Mouse (Mus musculus): ENCODE measurements around the gene Prr7. TPM values are rescaled to one million over a fixed set of nuclear protein-coding genes. Genes with fewer than 3 reads are reported as not detected.
A peak's percentile ranks its signal among the peaks of the same experiment; 100 is the strongest.

Gene Prr7
- total RNA-seq (2012; rRNA removed): 0.89 and 1.1 TPM in 2 replicates
- total RNA-seq (2014; rRNA removed): 0.60 and 0.69 TPM in 2 replicates
- 0.83 and 1.2 TPM in 2 replicates for polyA plus RNA-seq (2012; ENCODE audit: insufficient read length, low read depth)

DNA sequence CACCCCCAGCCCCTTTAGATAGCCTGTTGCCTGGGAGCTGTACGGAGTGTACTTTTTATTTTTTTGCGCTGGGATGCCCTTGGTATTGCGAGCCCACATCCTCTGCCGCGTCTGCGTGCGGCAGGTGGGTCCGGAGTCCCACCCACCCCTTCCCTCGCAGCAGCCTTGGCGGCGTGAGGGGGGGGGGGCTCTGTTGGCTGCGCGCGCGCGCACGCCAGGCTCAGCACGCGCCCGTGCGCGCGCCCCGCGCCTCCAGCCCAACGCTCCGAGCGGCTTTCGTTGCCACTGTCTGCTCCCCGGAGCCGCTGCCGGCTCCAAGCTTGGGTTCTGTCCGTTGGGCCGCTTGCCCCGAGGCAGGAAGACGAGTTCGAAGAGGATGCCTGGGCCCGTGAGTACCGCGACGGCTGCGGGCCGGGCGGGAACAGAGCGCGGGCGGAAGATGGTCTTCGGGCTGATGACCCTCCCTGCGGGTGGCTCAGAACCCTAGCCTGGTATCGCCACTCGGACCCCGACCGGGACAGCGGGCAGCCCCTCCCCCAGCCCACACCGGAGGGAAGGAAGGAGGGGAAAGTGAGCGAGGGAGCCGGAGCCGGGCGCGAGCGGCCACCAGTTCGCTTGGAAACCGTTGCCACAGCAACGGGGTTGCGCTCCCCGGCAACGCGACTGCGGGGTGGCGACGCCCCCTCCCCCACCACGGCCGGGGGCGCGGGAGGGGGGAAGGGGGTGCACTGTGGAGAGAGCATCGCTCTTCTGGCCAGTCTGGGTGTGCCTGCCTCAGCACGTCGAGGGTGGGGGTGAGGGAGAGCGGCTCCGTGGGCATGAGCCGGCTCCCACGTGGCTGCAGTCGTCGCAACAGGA, at the start of gene Prr7:
Prr7 (plus strand) TSS at position 241 of the 858 bp plus-strand sequence.
- H3K36me3 ChIP-seq (replicated peaks in 1 of 2; ENCODE audit: control insufficient read depth in 1 of 2, insufficient read depth in 1 of 2, low read length in 1 of 2): peaks cover 40 to 71% of the 10 kb centered on the region in 2 experiments
- H3K9me3 ChIP-seq (replicated peaks; ENCODE audit: low read length): no peaks in the 10 kb centered on the region
- peaks cover 0 to 37% of the 10 kb centered on the region in 2 experiments; a peak in 2 of 4 replicates for H3K4me1 ChIP-seq (ENCODE audit: control insufficient read depth in 1 of 2, insufficient read depth in 2 of 2)
- no peak within 1 kb of the TSS for H3K9ac ChIP-seq (ENCODE audit: insufficient read depth, low read depth)
- peaks cover under 1% of the 10 kb centered on the region for H3K27me3 ChIP-seq (replicated peaks)
- in situ Hi-C loops (cut with MboI; ENCODE audit: low pct_ligation_motif_present, low pct_unique_long_range_greater_than_20kb, low sequenced_read_pairs): no loop called here
- H3K4me3 ChIP-seq (replicated peaks in 1 of 3; ENCODE audit: low read depth in 2 of 3, low read length in 2 of 3, poor library complexity in 1 of 3): no peak within 1 kb of the TSS
- no peak within 1 kb of the TSS for H3K27ac ChIP-seq (ENCODE audit: insufficient read depth, low read depth)
- no peaks in the 10 kb centered on the region for H3K79me2 ChIP-seq (replicated peaks; ENCODE audit: control insufficient read depth, extremely low read depth, insufficient read depth, poor library complexity, severe bottlenecking)
- no peak for DNase-seq (ENCODE audit: extremely low read depth)
- H3K4me2 ChIP-seq (ENCODE audit: insufficient read depth, low read depth, poor library complexity, severe bottlenecking): no peak within 1 kb of the TSS
- TF ChIP-seq POLR2AphosphoS2 (IDR thresholded peaks at IDR 0.05; ENCODE audit: low read depth, low read length): 0 out of 2 replicates have a peak, but pooled peaks have one; percentile 29
- no peak for TF ChIP-seq ZKSCAN1 (IDR thresholded peaks at IDR 0.05; ENCODE audit: borderline replicate concordance, low read depth, low read length)
- dilution Hi-C loops (cut with MboI; ENCODE audit: extremely low pct_ligation_motif_present, extremely low pct_unique_long_range_greater_than_20kb, low sequenced_read_pairs): no loop called here

DNA sequence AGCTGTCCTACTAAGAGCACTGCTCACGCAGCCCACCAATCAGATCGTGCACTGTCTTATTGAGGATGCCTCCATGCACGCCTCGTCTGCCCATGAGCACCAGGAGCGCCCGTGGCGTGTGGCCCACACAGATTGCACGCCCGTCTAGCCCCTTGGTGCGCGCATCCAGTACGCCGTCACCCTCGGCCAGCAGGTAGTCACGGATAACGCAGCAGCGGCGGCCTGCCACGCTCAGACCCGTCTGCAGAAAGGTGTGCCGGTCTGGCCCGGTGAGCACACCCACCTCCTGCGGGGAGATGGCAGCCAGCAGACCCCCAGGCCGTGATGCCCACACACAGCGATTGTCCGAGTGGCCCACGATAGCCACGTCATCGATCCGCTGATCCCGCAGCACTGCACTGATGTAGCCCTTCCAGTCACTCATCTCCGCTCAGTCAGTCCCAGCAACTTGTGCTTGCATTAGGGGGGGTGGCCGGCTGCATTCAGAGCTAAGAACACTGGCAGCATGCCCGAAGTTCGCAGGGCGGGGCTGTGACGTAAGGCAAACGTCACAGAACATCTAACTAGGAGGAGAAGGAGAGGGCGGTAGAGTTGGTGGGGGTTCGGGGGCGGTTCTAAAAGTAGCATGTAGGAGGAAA, 49.2 kb upstream of the Prr7 start, which contains the start of gene Pfn3:
Pfn3 (minus strand) TSS at position 490 of the 638 bp plus-strand sequence.
- TF ChIP-seq CHD2 (IDR thresholded peaks at IDR 0.05; ENCODE audit: low read length): no peak
- no peak for TF ChIP-seq TBP (conservative IDR thresholded peaks at IDR 0.05; ENCODE audit: low read depth, low read length)
- TF ChIP-seq POLR2A (IDR thresholded peaks at IDR 0.05; ENCODE audit: low read depth, low read length): no peak
- Histone ChIP-seq H3K79me2 (replicated peaks; ENCODE audit: control insufficient read depth, extremely low read depth, insufficient read depth, poor library complexity, severe bottlenecking) (no peaks in the 10 kb centered on the region), H3K9me3 (replicated peaks; ENCODE audit: low read length) (no peaks in the 10 kb centered on the region), H3K36me3 (replicated peaks in 1 of 2; ENCODE audit: control insufficient read depth in 1 of 2, insufficient read depth in 1 of 2, low read length in 1 of 2) (no peaks in the 10 kb centered on the region), H3K4me1 (ENCODE audit: control insufficient read depth in 1 of 2, insufficient read depth in 2 of 2) (peaks cover 3 to 10% of the 10 kb centered on the region in 2 experiments), H3K4me3 (replicated peaks in 1 of 3; ENCODE audit: low read depth in 2 of 3, low read length in 2 of 3, poor library complexity in 1 of 3) (no peak within 1 kb of the TSS), H3K9ac (ENCODE audit: insufficient read depth, low read depth) (no peak within 1 kb of the TSS), H3K27me3 (replicated peaks) (peaks cover 35% of the 10 kb centered on the region), H3K27ac (ENCODE audit: insufficient read depth, low read depth) (no peak within 1 kb of the TSS), H3K4me2 (ENCODE audit: insufficient read depth, low read depth, poor library complexity, severe bottlenecking) (no peak within 1 kb of the TSS)
- DNase-seq (ENCODE audit: extremely low read depth): no peak
- dilution Hi-C loops (cut with MboI; ENCODE audit: extremely low pct_ligation_motif_present, extremely low pct_unique_long_range_greater_than_20kb, low sequenced_read_pairs): no loop called here
- in situ Hi-C loops (cut with MboI; ENCODE audit: low pct_ligation_motif_present, low pct_unique_long_range_greater_than_20kb, low sequenced_read_pairs): no loop called here

DNA sequence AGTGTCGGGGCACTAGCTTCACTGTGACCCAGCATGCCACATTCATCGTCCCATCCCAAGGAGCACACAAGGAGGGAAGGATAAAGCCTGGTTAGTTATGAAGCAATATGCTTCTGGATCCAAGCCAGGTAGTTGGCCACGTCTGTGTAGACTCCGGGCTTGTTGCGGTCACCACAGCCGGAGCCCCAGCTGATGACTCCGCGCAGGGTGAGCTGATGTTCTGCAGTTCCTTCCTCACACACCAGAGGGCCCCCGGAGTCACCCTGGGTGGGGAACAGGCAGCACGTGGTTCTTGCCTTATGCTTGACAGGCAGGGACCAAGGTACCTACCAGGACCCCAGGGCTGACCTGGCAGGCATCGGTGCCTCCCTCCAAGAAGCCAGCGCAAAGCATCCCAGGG, 46.1 kb upstream of the Prr7 start:
- Histone ChIP-seq H3K79me2 (replicated peaks; ENCODE audit: control insufficient read depth, extremely low read depth, insufficient read depth, poor library complexity, severe bottlenecking) (no peaks in the 10 kb centered on the region), H3K27ac (ENCODE audit: insufficient read depth, low read depth) (no peak overlapping the region), H3K9ac (ENCODE audit: insufficient read depth, low read depth) (no peak overlapping the region), H3K36me3 (replicated peaks in 1 of 2; ENCODE audit: control insufficient read depth in 1 of 2, insufficient read depth in 1 of 2, low read length in 1 of 2) (no peaks in the 10 kb centered on the region), H3K4me1 (ENCODE audit: control insufficient read depth in 1 of 2, insufficient read depth in 2 of 2) (peaks cover 10 to 19% of the 10 kb centered on the region in 2 experiments), H3K4me2 (ENCODE audit: insufficient read depth, low read depth, poor library complexity, severe bottlenecking) (no peak overlapping the region; the same call in 1 of the 2 replicates), H3K27me3 (replicated peaks) (peaks cover 44% of the 10 kb centered on the region), H3K4me3 (replicated peaks in 1 of 3; ENCODE audit: low read depth in 2 of 3, low read length in 2 of 3, poor library complexity in 1 of 3) (no peak overlapping the region), H3K9me3 (replicated peaks; ENCODE audit: low read length) (peaks cover 5% of the 10 kb centered on the region)
- DNase-seq (ENCODE audit: extremely low read depth): peak; percentile 80
- in situ Hi-C loops (cut with MboI; ENCODE audit: low pct_ligation_motif_present, low pct_unique_long_range_greater_than_20kb, low sequenced_read_pairs): no loop called here
- dilution Hi-C loops (cut with MboI; ENCODE audit: extremely low pct_ligation_motif_present, extremely low pct_unique_long_range_greater_than_20kb, low sequenced_read_pairs): no loop called here
- TF ChIP-seq USF2 (conservative IDR thresholded peaks at IDR 0.05; ENCODE audit: low read depth, low read length) (peak; percentile 74), HCFC1 (IDR thresholded peaks at IDR 0.05; ENCODE audit: low read depth, low read length) (no peak), USF1 (IDR thresholded peaks at IDR 0.05; ENCODE audit: low read depth, low read length) (peak; percentile 83), CTCF (conservative IDR thresholded peaks at IDR 0.05 in 1 of 2, IDR thresholded peaks at IDR 0.05 in 1 of 2; ENCODE audit: low read depth in 2 of 2, low read length in 2 of 2) (peak; percentile 40 to 94; a peak in 2 of 4 replicates), UBTF (IDR thresholded peaks at IDR 0.05; ENCODE audit: low read depth, low read length) (no peak), RCOR1 (conservative IDR thresholded peaks at IDR 0.05; ENCODE audit: low read depth, low read length) (no peak), PAX5 (IDR thresholded peaks at IDR 0.05; ENCODE audit: low read length) (no peak), CHD2 (IDR thresholded peaks at IDR 0.05; ENCODE audit: low read length) (no peak), EP300 (IDR thresholded peaks at IDR 0.05; ENCODE audit: low read length) (no peak), ZNF384 (IDR thresholded peaks at IDR 0.05; ENCODE audit: low read depth, low read length) (no peak), IRF4 (IDR thresholded peaks at IDR 0.05; ENCODE audit: low read depth, low read length) (peak; percentile 57; the same call in 1 of the 2 replicates), CHD1 (IDR thresholded peaks at IDR 0.05; ENCODE audit: low read depth, low read length) (no peak), KAT2A (IDR thresholded peaks at IDR 0.05; ENCODE audit: insufficient replicate concordance, low read length) (no peak), ETS1 (conservative IDR thresholded peaks at IDR 0.05; ENCODE audit: low read depth, low read length) (peak; percentile 29; the same call in 1 of the 2 replicates), ZC3H11A (IDR thresholded peaks at IDR 0.05; ENCODE audit: low read depth, low read length) (peak; percentile 44), ZKSCAN1 (IDR thresholded peaks at IDR 0.05; ENCODE audit: borderline replicate concordance, low read depth, low read length) (no peak), JUN (IDR thresholded peaks at IDR 0.05; ENCODE audit: insufficient read depth, low read depth, low read length) (no peak), E2F4 (IDR thresholded peaks at IDR 0.05; ENCODE audit: insufficient replicate concordance, low read depth, low read length) (no peak), TBP (conservative IDR thresholded peaks at IDR 0.05; ENCODE audit: low read depth, low read length) (no peak), NRF1 (IDR thresholded peaks at IDR 0.05; ENCODE audit: low read depth, low read length) (0 out of 2 replicates have a peak, but pooled peaks have one; percentile 29)
